Mouse (Mus musculus) embryonic fibroblast, embryonic 13.5 days (primary cell): Measurements from ENCODE around the gene 1700023F06Rik.

ENCODE experiments used
- CTCF ChIP-seq: IDR thresholded peaks from 2 replicates; pipeline ENCODE4 v1.5.1; 2011; ENCODE audit warnings: mild to moderate bottlenecking, control low read depth, low read length, moderate library complexity, borderline replicate concordance; ENCODE audit not compliant: insufficient read depth
- POLR2A ChIP-seq: IDR thresholded peaks from 2 replicates; pipeline ENCODE4 v1.6.1; 2011; ENCODE audit warnings: low read depth, mild to moderate bottlenecking, control low read depth, low read length, moderate library complexity

- no peak for TF ChIP-seq CTCF
- TF ChIP-seq POLR2A = no peak
These were observed 10.0 kb downstream of the 1700023F06Rik start for GRCm38 (mm10) chr11:103198339-103198738.
